Mouse (Mus musculus): ENCODE data around the gene Ptpn1. TPM values are rescaled to one million over a fixed set of nuclear protein-coding genes. Genes with fewer than 3 reads are reported as not detected.
A peak's percentile ranks its signal among the peaks of the same experiment; 100 is the strongest.

Ptpn1 gene
- polyA plus RNA-seq, 1 experiment from 2014 or later = 41.5 TPM

DNA sequence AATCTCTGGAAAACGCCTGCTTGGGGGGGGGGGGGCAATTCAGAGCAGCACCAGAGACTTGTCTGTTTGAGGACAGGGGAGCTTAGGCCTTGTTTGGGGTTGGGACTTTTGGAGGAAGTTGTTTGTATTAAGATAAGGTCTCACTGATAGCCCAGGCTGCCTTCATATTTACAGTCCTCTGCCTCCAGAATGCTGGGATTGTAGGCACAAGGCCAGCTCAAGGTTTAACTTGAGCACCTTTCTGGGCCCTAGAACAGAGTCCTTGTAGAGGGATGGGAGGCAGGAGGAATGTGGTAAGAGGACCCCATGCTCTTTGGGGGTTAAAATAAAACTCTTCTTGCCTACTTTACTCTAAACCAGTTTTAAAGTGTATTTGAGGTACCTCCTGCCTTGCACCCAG lies 41.0 kb downstream of the Ptpn1 start:
- ATAC-seq (ENCODE audit: insufficient number of reproducible peaks, insufficient read depth, low FRiP score, low read depth) = no peak
- Histone ChIP-seq H3K36me3 (ENCODE audit: control insufficient read depth, insufficient read depth, low read length) (peaks cover 88% of the 10 kb centered on the region), H3K27me3 (ENCODE audit: control insufficient read depth, insufficient read depth, low read length) (no peaks in the 10 kb centered on the region), H3K4me2 (ENCODE audit: low read length) (no peak overlapping the region), H3K4me1 (ENCODE audit: control insufficient read depth in 2 of 2, insufficient read depth in 2 of 2, low read length in 2 of 2) (peaks cover 22% of the 10 kb centered on the region in 2 experiments), H3K27ac (replicated peaks in 1 of 2; ENCODE audit: control insufficient read depth in 1 of 2, insufficient read depth in 1 of 2, low read depth in 2 of 2, low read length in 2 of 2) (peak overlapping the region in 1 of 2 experiments; percentile 53; a peak in 3 of 4 replicates), H3K4me3 (ENCODE audit: control insufficient read depth in 1 of 2, insufficient read depth in 1 of 2, low read depth in 1 of 2, low read length in 2 of 2) (no peak overlapping the region), H3K9ac (ENCODE audit: low read length) (peak overlapping the region; percentile 48), H3K9me3 (ENCODE audit: control insufficient read depth, low read length) (no peaks in the 10 kb centered on the region)
- WGBS = 0% methylated on average over 1 of the region's 1 CpGs

DNA sequence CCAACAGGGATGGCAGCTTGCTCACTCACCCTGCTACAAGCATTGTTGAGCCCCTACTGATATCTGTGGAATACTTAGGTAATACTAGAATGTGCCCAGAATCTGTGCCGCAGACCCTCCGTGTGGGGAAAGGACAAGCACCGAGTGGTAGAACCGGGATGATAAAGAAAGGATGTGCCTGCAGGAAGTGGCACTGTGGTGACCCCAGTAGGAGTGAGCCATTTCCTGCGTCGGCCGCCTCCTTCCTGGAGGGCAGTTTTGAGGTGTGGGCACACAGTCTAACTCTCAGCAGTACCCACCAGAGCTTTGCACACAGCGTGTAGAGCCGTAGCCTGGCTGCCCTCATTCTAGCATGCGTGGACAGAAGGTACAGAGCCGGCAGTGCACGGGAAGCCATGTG lies 43.9 kb downstream of the Ptpn1 start:
- Histone ChIP-seq H3K9ac (ENCODE audit: low read length) (no peak overlapping the region), H3K36me3 (ENCODE audit: control insufficient read depth, insufficient read depth, low read length) (peaks cover 84% of the 10 kb centered on the region), H3K4me3 (ENCODE audit: control insufficient read depth in 1 of 2, insufficient read depth in 1 of 2, low read depth in 1 of 2, low read length in 2 of 2) (no peak overlapping the region), H3K27ac (replicated peaks in 1 of 2; ENCODE audit: control insufficient read depth in 1 of 2, insufficient read depth in 1 of 2, low read depth in 2 of 2, low read length in 2 of 2) (no peak overlapping the region), H3K4me2 (ENCODE audit: low read length) (no peak overlapping the region), H3K9me3 (ENCODE audit: control insufficient read depth, low read length) (no peaks in the 10 kb centered on the region), H3K4me1 (ENCODE audit: control insufficient read depth in 2 of 2, insufficient read depth in 2 of 2, low read length in 2 of 2) (peaks cover 22% of the 10 kb centered on the region in 2 experiments), H3K27me3 (ENCODE audit: control insufficient read depth, insufficient read depth, low read length) (no peaks in the 10 kb centered on the region)
- no peak for ATAC-seq (ENCODE audit: insufficient number of reproducible peaks, insufficient read depth, low FRiP score, low read depth)
- 67% methylated on average over 12 of the region's 12 CpGs for WGBS

DNA sequence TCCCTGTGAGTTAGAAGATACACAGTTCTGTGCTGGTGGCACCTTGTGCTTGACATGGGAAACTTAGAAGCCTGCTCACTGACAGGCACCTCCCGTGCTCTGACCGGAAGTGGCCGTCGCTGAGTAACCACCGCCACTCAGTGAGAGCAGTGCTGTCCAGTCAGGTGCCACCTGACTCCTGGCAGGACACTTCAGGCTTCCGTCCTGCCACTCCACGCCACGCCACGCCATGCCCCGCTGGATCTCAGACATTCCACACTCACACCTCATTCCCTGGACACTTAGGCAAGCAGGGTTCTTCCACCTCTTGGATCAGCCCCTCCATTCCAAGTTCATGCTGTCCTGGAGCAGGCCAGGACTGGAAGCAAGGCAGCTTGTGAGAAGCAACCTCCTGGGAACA lies 46.4 kb downstream of the Ptpn1 start:
- Histone ChIP-seq H3K27ac (replicated peaks in 1 of 2; ENCODE audit: control insufficient read depth in 1 of 2, insufficient read depth in 1 of 2, low read depth in 2 of 2, low read length in 2 of 2) (no peak overlapping the region), H3K27me3 (ENCODE audit: control insufficient read depth, insufficient read depth, low read length) (no peaks in the 10 kb centered on the region), H3K4me3 (ENCODE audit: control insufficient read depth in 1 of 2, insufficient read depth in 1 of 2, low read depth in 1 of 2, low read length in 2 of 2) (no peak overlapping the region), H3K9me3 (ENCODE audit: control insufficient read depth, low read length) (no peaks in the 10 kb centered on the region), H3K9ac (ENCODE audit: low read length) (no peak overlapping the region), H3K4me2 (ENCODE audit: low read length) (no peak overlapping the region), H3K36me3 (ENCODE audit: control insufficient read depth, insufficient read depth, low read length) (peaks cover 67% of the 10 kb centered on the region), H3K4me1 (ENCODE audit: control insufficient read depth in 2 of 2, insufficient read depth in 2 of 2, low read length in 2 of 2) (peaks cover 7 to 9% of the 10 kb centered on the region in 2 experiments; a peak in 3 of 4 replicates)
- no peak for ATAC-seq (ENCODE audit: insufficient number of reproducible peaks, insufficient read depth, low FRiP score, low read depth)
- WGBS = 79% methylated on average over 10 of the region's 10 CpGs

DNA sequence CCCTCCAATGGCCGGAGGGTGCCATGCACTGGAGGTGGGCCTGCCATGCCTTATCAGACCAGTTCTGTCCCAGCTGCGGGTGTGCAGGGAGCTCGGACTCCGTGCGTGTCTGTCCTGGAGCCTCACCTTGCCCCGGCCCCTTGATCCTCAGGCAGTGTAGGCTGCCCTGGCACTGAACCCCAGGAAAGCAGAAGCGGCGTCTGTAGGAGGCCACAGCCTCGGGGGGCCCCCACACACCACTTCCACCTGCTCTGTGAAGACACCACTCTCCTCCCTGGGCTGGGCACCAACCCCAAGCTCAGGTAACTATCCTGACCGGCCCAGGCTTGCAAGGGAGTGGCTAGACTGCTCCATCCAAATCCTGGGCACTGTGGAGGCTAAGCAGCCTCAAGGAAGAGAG lies 48.5 kb downstream of the Ptpn1 start:
- WGBS = 77% methylated on average over 10 of the region's 10 CpGs

DNA sequence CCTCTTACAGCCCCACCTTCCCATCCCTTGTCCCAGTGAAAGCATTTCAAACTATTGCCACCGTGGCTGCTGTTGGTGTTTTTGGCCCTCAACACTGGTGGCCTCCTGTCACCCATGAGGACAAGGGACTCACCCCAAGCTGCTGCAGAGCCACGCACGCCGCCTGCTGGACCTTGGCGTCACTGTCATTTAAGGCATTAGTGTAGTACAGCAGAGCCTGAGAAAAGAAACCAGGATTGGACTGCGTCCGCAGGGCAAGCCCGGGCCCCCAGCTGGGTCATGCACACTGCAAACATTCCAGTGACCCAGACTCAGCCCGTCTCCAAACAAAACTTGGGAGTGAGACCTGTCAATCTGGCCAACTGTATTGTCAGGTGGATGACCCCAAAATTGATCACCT lies 50.8 kb downstream of the Ptpn1 start:
- Histone ChIP-seq H3K27ac (replicated peaks in 1 of 2; ENCODE audit: control insufficient read depth in 1 of 2, insufficient read depth in 1 of 2, low read depth in 2 of 2, low read length in 2 of 2) (no peak overlapping the region), H3K4me2 (ENCODE audit: low read length) (no peak overlapping the region), H3K9ac (ENCODE audit: low read length) (no peak overlapping the region), H3K4me1 (ENCODE audit: control insufficient read depth in 2 of 2, insufficient read depth in 2 of 2, low read length in 2 of 2) (peaks cover 9 to 10% of the 10 kb centered on the region in 2 experiments), H3K4me3 (ENCODE audit: control insufficient read depth in 1 of 2, insufficient read depth in 1 of 2, low read depth in 1 of 2, low read length in 2 of 2) (no peak overlapping the region), H3K27me3 (ENCODE audit: control insufficient read depth, insufficient read depth, low read length) (no peaks in the 10 kb centered on the region), H3K36me3 (ENCODE audit: control insufficient read depth, insufficient read depth, low read length) (peaks cover 26% of the 10 kb centered on the region), H3K9me3 (ENCODE audit: control insufficient read depth, low read length) (no peaks in the 10 kb centered on the region)
- WGBS = 51% methylated on average over 9 of the region's 9 CpGs
- no peak for ATAC-seq (ENCODE audit: insufficient number of reproducible peaks, insufficient read depth, low FRiP score, low read depth)

More for the DNA sequence above, 48.5 kb downstream of the Ptpn1 start:
- Histone ChIP-seq H3K4me2 (ENCODE audit: low read length) (no peak overlapping the region), H3K9ac (ENCODE audit: low read length) (no peak overlapping the region), H3K27me3 (ENCODE audit: control insufficient read depth, insufficient read depth, low read length) (no peaks in the 10 kb centered on the region), H3K36me3 (ENCODE audit: control insufficient read depth, insufficient read depth, low read length) (peaks cover 48% of the 10 kb centered on the region), H3K9me3 (ENCODE audit: control insufficient read depth, low read length) (no peaks in the 10 kb centered on the region), H3K27ac (replicated peaks in 1 of 2; ENCODE audit: control insufficient read depth in 1 of 2, insufficient read depth in 1 of 2, low read depth in 2 of 2, low read length in 2 of 2) (no peak overlapping the region), H3K4me3 (ENCODE audit: control insufficient read depth in 1 of 2, insufficient read depth in 1 of 2, low read depth in 1 of 2, low read length in 2 of 2) (no peak overlapping the region), H3K4me1 (ENCODE audit: control insufficient read depth in 2 of 2, insufficient read depth in 2 of 2, low read length in 2 of 2) (peaks cover 0 to 2% of the 10 kb centered on the region in 2 experiments; a peak in 2 of 4 replicates)
- ATAC-seq (ENCODE audit: insufficient number of reproducible peaks, insufficient read depth, low FRiP score, low read depth) = no peak

- H3K4me1 ChIP-seq (ENCODE audit: control insufficient read depth in 2 of 2, insufficient read depth in 2 of 2, low read length in 2 of 2) = peaks cover 15 to 23% of the 10 kb centered on the region in 2 experiments
- H3K9me3 ChIP-seq (ENCODE audit: control insufficient read depth, low read length) = no peaks in the 10 kb centered on the region
- no peak overlapping the region for H3K27ac ChIP-seq (replicated peaks in 1 of 2; ENCODE audit: control insufficient read depth in 1 of 2, insufficient read depth in 1 of 2, low read depth in 2 of 2, low read length in 2 of 2)
- no peak overlapping the region for H3K4me2 ChIP-seq (ENCODE audit: low read length)
- no peaks in the 10 kb centered on the region for H3K27me3 ChIP-seq (ENCODE audit: control insufficient read depth, insufficient read depth, low read length)
- no peak for ATAC-seq (ENCODE audit: insufficient number of reproducible peaks, insufficient read depth, low FRiP score, low read depth)
- H3K36me3 ChIP-seq (ENCODE audit: control insufficient read depth, insufficient read depth, low read length) = peaks cover 9% of the 10 kb centered on the region
- no peak overlapping the region for H3K4me3 ChIP-seq (ENCODE audit: control insufficient read depth in 1 of 2, insufficient read depth in 1 of 2, low read depth in 1 of 2, low read length in 2 of 2)
- WGBS = 75% methylated on average over 5 of the region's 5 CpGs
- H3K9ac ChIP-seq (ENCODE audit: low read length) = no peak overlapping the region
Observed at GRCm38 (mm10) chr2:167984371-167984770, 52.5 kb downstream of the Ptpn1 start.

DNA sequence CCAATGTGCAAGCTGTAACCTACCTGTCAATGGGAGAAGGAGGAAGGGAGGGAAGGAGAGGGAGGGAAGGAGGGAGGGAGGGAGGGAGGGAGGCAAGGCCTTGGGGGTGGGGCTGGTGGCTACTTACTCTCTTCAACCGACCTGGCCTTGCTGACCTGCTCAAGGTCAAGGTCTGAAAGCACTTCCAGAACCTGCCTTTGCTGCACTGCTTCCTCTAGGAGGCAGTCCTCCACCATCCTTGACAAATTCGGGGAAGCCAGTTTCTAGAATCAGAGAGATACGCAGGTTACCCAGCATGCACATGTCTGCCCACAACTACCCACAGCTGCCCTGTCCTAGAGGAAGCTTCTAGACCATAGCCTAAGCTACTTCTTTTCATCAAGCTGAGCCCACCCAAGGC lies 53.1 kb downstream of the Ptpn1 start:
- WGBS = 39% methylated on average over 3 of the region's 3 CpGs
- no peaks in the 10 kb centered on the region for H3K9me3 ChIP-seq (ENCODE audit: control insufficient read depth, low read length)
- no peak overlapping the region for H3K4me2 ChIP-seq (ENCODE audit: low read length)
- H3K27me3 ChIP-seq (ENCODE audit: control insufficient read depth, insufficient read depth, low read length) = no peaks in the 10 kb centered on the region
- peaks cover 20 to 28% of the 10 kb centered on the region in 2 experiments for H3K4me1 ChIP-seq (ENCODE audit: control insufficient read depth in 2 of 2, insufficient read depth in 2 of 2, low read length in 2 of 2)
- H3K27ac ChIP-seq (replicated peaks in 1 of 2; ENCODE audit: control insufficient read depth in 1 of 2, insufficient read depth in 1 of 2, low read depth in 2 of 2, low read length in 2 of 2) = no peak overlapping the region
- no peak overlapping the region for H3K9ac ChIP-seq (ENCODE audit: low read length)
- peaks cover 3% of the 10 kb centered on the region; the same call in 1 of the 2 replicates for H3K36me3 ChIP-seq (ENCODE audit: control insufficient read depth, insufficient read depth, low read length)
- ATAC-seq (ENCODE audit: insufficient number of reproducible peaks, insufficient read depth, low FRiP score, low read depth) = no peak
- no peak overlapping the region for H3K4me3 ChIP-seq (ENCODE audit: control insufficient read depth in 1 of 2, insufficient read depth in 1 of 2, low read depth in 1 of 2, low read length in 2 of 2)

DNA sequence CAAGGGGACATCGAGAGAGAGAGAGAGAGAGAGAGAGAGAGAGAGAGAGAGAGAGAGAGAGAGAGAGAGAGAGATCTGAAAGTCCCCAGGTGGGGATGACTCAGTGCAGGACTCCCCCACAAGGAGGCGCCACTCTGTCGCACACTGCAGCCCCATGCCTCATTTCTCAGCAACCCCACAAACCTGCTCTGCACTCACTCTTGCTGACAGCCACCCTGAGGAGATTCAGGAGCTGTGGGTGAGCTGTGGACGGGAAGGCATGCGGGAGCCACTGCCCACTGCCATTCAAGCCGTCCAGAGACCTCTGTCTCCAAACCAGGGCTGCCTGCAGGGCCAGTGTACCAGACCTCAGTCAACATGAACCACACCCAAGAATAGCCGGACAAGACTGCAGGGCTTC lies 54.9 kb downstream of the Ptpn1 start:
- no peaks in the 10 kb centered on the region for H3K36me3 ChIP-seq (ENCODE audit: control insufficient read depth, insufficient read depth, low read length)
- no peak overlapping the region for H3K4me2 ChIP-seq (ENCODE audit: low read length)
- no peak overlapping the region for H3K27ac ChIP-seq (replicated peaks in 1 of 2; ENCODE audit: control insufficient read depth in 1 of 2, insufficient read depth in 1 of 2, low read depth in 2 of 2, low read length in 2 of 2)
- ATAC-seq (ENCODE audit: insufficient number of reproducible peaks, insufficient read depth, low FRiP score, low read depth) = no peak
- WGBS = 12% methylated on average over 7 of the region's 7 CpGs
- H3K27me3 ChIP-seq (ENCODE audit: control insufficient read depth, insufficient read depth, low read length) = no peaks in the 10 kb centered on the region
- peaks cover 20 to 29% of the 10 kb centered on the region in 2 experiments for H3K4me1 ChIP-seq (ENCODE audit: control insufficient read depth in 2 of 2, insufficient read depth in 2 of 2, low read length in 2 of 2)
- H3K4me3 ChIP-seq (ENCODE audit: control insufficient read depth in 1 of 2, insufficient read depth in 1 of 2, low read depth in 1 of 2, low read length in 2 of 2) = no peak overlapping the region
- H3K9me3 ChIP-seq (ENCODE audit: control insufficient read depth, low read length) = no peaks in the 10 kb centered on the region
- H3K9ac ChIP-seq (ENCODE audit: low read length) = peak overlapping the region; percentile 25; the same call in 1 of the 2 replicates

Data from heart, embryonic 14.5 days (tissue).